Mouse (Mus musculus) olfactory bulb, adult 2 months (tissue): ENCODE measurements around the gene Farp2. TPM values are rescaled to one million over a fixed set of nuclear protein-coding genes. Genes with fewer than 3 reads are reported as not detected.
A peak's percentile ranks its signal among the peaks of the same experiment; 100 is the strongest.

Experiments used
- H3K27ac ChIP-seq: fragments of 200-500 bp; 2 replicates; pipeline ENCODE4 v1.5.1; 2012; ENCODE audit warnings: low read depth, low read length; ENCODE audit not compliant: insufficient read depth
- H3K4me1 ChIP-seq: fragments of 200-500 bp; 2 replicates; pipeline ENCODE4 v1.6.1; 2012; ENCODE audit warnings: low read length; ENCODE audit not compliant: control insufficient read depth, insufficient read depth
- H3K4me3 ChIP-seq: fragments of 200-500 bp; 2 replicates; pipeline ENCODE4 v1.5.1; 2012; ENCODE audit warnings: mild to moderate bottlenecking, low read depth, low read length, moderate library complexity; ENCODE audit not compliant: insufficient read depth
- CTCF ChIP-seq: fragments of 200-500 bp; IDR thresholded peaks from 2 replicates; pipeline ENCODE4 v1.5.1; 2012; ENCODE audit warnings: low read depth, mild to moderate bottlenecking, low read length, moderate library complexity; ENCODE audit not compliant: insufficient read depth
- POLR2A ChIP-seq: fragments of 200-500 bp; IDR thresholded peaks from 2 replicates; pipeline ENCODE4 v1.6.1; 2012; ENCODE audit warnings: mild to moderate bottlenecking, low read depth, low read length, moderate library complexity; ENCODE audit not compliant: insufficient read depth
- WGBS: fragments of 180-500 bp; shearing (Covaris S2); methylation state at CpG from one replicate; pipeline ENCODE4 v1.1.7; 2018; 5-methylcytosine and 5-hydroxymethylcytosine counted together
- polyA plus RNA-seq: library from polyadenylated mRNA; stranded (reverse); fragments of >200 nt; gene quantifications from 2 replicates; pipeline ENCODE4 v1.2.4, GENCODE M21; 2012; ENCODE audit warnings: low replicate concordance; ENCODE audit not compliant: missing spikeins, insufficient read depth, insufficient read length

Gene Farp2
- polyA plus RNA-seq, 1 experiment: not detected

- H3K4me1 ChIP-seq: no peaks in the 10 kb centered on the region
- no peak overlapping the region for H3K27ac ChIP-seq
- TF ChIP-seq POLR2A (no peak), CTCF (no peak)
- H3K4me3 ChIP-seq: no peak overlapping the region
- WGBS: 81% methylated on average over 5 of the region's 5 CpGs
Observed at GRCm38 (mm10) chr1:93551427-93551826, 39.5 kb downstream of the Farp2 start.

GRCm38 (mm10) chr1:93563224-93563623, 51.3 kb downstream of the Farp2 start:
- no peaks in the 10 kb centered on the region for H3K4me1 ChIP-seq
- no peak for TF ChIP-seq POLR2A
- no peak overlapping the region for H3K4me3 ChIP-seq
- no peak overlapping the region for H3K27ac ChIP-seq
- WGBS: 94% methylated on average over 7 of the region's 7 CpGs

- H3K4me3 ChIP-seq: no peak overlapping the region
- 78% methylated on average over 1 of the region's 1 CpGs for WGBS
- no peak overlapping the region for H3K27ac ChIP-seq
- no peak for TF ChIP-seq POLR2A
- no peak for TF ChIP-seq CTCF
- H3K4me1 ChIP-seq: no peaks in the 10 kb centered on the region
Observed at GRCm38 (mm10) chr1:93563649-93564048, 51.8 kb downstream of the Farp2 start.

- H3K4me1 ChIP-seq: no peaks in the 10 kb centered on the region
- no peak for TF ChIP-seq CTCF
- TF ChIP-seq POLR2A: no peak
- no peak overlapping the region for H3K27ac ChIP-seq
- H3K4me3 ChIP-seq: no peak overlapping the region
- WGBS: 81% methylated on average over 3 of the region's 3 CpGs
Observed at GRCm38 (mm10) chr1:93564781-93565180, 52.9 kb downstream of the Farp2 start.

GRCm38 (mm10) chr1:93567013-93567412, 55.1 kb downstream of the Farp2 start:
- Histone ChIP-seq H3K27ac (no peak overlapping the region), H3K4me3 (no peak overlapping the region), H3K4me1 (no peaks in the 10 kb centered on the region)
- TF ChIP-seq CTCF (no peak), POLR2A (no peak)
- 63% methylated on average over 3 of the region's 3 CpGs for WGBS

- WGBS: 86% methylated on average over 9 of the region's 9 CpGs
- H3K27ac ChIP-seq: no peak overlapping the region
- TF ChIP-seq POLR2A: no peak
- no peak for TF ChIP-seq CTCF
- H3K4me3 ChIP-seq: no peak overlapping the region
- H3K4me1 ChIP-seq: no peaks in the 10 kb centered on the region
Observed at GRCm38 (mm10) chr1:93567717-93568497, 56.0 kb downstream of the Farp2 start.

- H3K4me3 ChIP-seq: no peak overlapping the region
- H3K27ac ChIP-seq: no peak overlapping the region
- H3K4me1 ChIP-seq: peaks cover 2% of the 10 kb centered on the region
- no peak for TF ChIP-seq POLR2A
- TF ChIP-seq CTCF: no peak
- 63% methylated on average over 3 of the region's 3 CpGs for WGBS
Observed at GRCm38 (mm10) chr1:93577066-93577465, 65.2 kb downstream of the Farp2 start.

GRCm38 (mm10) chr1:93577861-93578260, 66.0 kb downstream of the Farp2 start:
- Histone ChIP-seq H3K4me1 (peaks cover 2% of the 10 kb centered on the region), H3K4me3 (no peak overlapping the region), H3K27ac (peak overlapping the region; percentile 53)
- TF ChIP-seq POLR2A (no peak), CTCF (no peak)
- WGBS: 55% methylated on average over 4 of the region's 4 CpGs

- Histone ChIP-seq H3K4me1 (peaks cover 2% of the 10 kb centered on the region), H3K4me3 (no peak overlapping the region), H3K27ac (no peak overlapping the region)
- WGBS: 97% methylated on average over 7 of the region's 7 CpGs
- no peak for TF ChIP-seq CTCF
Observed at GRCm38 (mm10) chr1:93581545-93581944, 69.7 kb downstream of the Farp2 start.

- TF ChIP-seq POLR2A (no peak), CTCF (no peak)
- 65% methylated on average over 3 of the region's 3 CpGs for WGBS
- Histone ChIP-seq H3K4me1 (no peaks in the 10 kb centered on the region), H3K27ac (no peak overlapping the region), H3K4me3 (no peak overlapping the region)
Observed at GRCm38 (mm10) chr1:93588346-93588745, 76.5 kb downstream of the Farp2 start.
